Mouse (Mus musculus) ES-E14 (cell line): ENCODE results near the gene B4galnt1. TPM values are rescaled to one million over a fixed set of nuclear protein-coding genes. Genes with fewer than 3 reads are reported as not detected.

Source experiments
- DNase-seq: peaks from one replicate; pipeline ENCODE4 v3.0.0-alpha.2; 2013; ENCODE audit warnings: low read depth, low spot score
- H3K27ac ChIP-seq: 2 replicates; pipeline ENCODE4 v1.5.1; 2012; ENCODE audit warnings: low read depth, mild to moderate bottlenecking, low read length, moderate library complexity, mixed read lengths; ENCODE audit not compliant: poor library complexity, insufficient read depth, severe bottlenecking
- H3K36me3 ChIP-seq: 2 replicates; pipeline ENCODE4 v1.6.1; 2012; ENCODE audit warnings: mild to moderate bottlenecking, low read length, moderate library complexity, mixed read lengths; ENCODE audit not compliant: control insufficient read depth, poor library complexity, insufficient read depth, severe bottlenecking
- H3K4me1 ChIP-seq, 2 experiments: fragments of 150-350 bp in 1 of 2; sonication (generic) in 1 of 2; 2 replicates each; pipeline ENCODE4 v1.6.1; 2012; ENCODE audit warnings: low read length in 2 of 2, mild to moderate bottlenecking in 1 of 2, mixed read lengths in 1 of 2; ENCODE audit not compliant: control insufficient read depth in 2 of 2, insufficient read depth in 2 of 2, poor library complexity in 1 of 2
- H3K4me3 ChIP-seq, 2 experiments: fragments of 150-350 bp in 1 of 2; sonication (generic) in 1 of 2; 2 replicates each; pipeline ENCODE4 v1.5.1; 2012; ENCODE audit warnings: low read length in 2 of 2, low read depth in 1 of 2, mild to moderate bottlenecking in 1 of 2, mixed read lengths in 1 of 2; ENCODE audit not compliant: insufficient read depth in 1 of 2, poor library complexity in 1 of 2, severe bottlenecking in 1 of 2
- H3K9ac ChIP-seq: 2 replicates; pipeline ENCODE4 v1.6.1; 2012; ENCODE audit warnings: low read depth, mild to moderate bottlenecking, low read length, mixed read lengths; ENCODE audit not compliant: poor library complexity, insufficient read depth, severe bottlenecking
- H3K9me3 ChIP-seq: fragments of 150-350 bp; sonication (generic); 2 replicates; pipeline ENCODE4 v1.6.1; 2012; ENCODE audit warnings: low read depth, mild to moderate bottlenecking, low read length; ENCODE audit not compliant: control insufficient read depth, insufficient read depth
- CHD2 ChIP-seq: IDR thresholded peaks from 2 replicates; pipeline ENCODE4 v1.6.1; 2014; ENCODE audit warnings: mild to moderate bottlenecking, low read depth, low read length, inconsistent platforms
- HCFC1 ChIP-seq: IDR thresholded peaks from 2 replicates; pipeline ENCODE4 v1.6.1; 2012; ENCODE audit warnings: low read length, inconsistent platforms, borderline replicate concordance; ENCODE audit not compliant: insufficient read depth
- MAFK ChIP-seq: IDR thresholded peaks from 2 replicates; pipeline ENCODE4 v1.6.1; 2014; ENCODE audit warnings: mild to moderate bottlenecking, low read depth, low read length, inconsistent platforms; ENCODE audit not compliant: insufficient read depth
- ZC3H11A ChIP-seq: IDR thresholded peaks from 2 replicates; pipeline ENCODE4 v1.6.1; 2012; ENCODE audit warnings: low read depth, mild to moderate bottlenecking, inconsistent platforms, low read length, borderline replicate concordance
- ZNF384 ChIP-seq: IDR thresholded peaks from 2 replicates; pipeline ENCODE4 v1.6.1; 2012; ENCODE audit warnings: low read depth, low read length, inconsistent platforms
- in situ Hi-C, 2 experiments: fragments of 600-800 bp; cut with MboI; formaldehyde crosslinking; loops; one replicate each; pipeline ENCODE4 v1.15.1; 2025; ENCODE audit warnings: low sequenced_read_pairs in 2 of 2, inconsistent platforms in 1 of 2; ENCODE audit not compliant: unreplicated experiment in 2 of 2
- total RNA-seq: library from RNA; depleted of rRNA; stranded (reverse); fragments of 300-350 nt; gene quantifications from 2 replicates; pipeline ENCODE4 v1.2.3, GENCODE M21; 2012

Gene B4galnt1
- total RNA-seq, 1 experiment: 4.5 TPM

DNA sequence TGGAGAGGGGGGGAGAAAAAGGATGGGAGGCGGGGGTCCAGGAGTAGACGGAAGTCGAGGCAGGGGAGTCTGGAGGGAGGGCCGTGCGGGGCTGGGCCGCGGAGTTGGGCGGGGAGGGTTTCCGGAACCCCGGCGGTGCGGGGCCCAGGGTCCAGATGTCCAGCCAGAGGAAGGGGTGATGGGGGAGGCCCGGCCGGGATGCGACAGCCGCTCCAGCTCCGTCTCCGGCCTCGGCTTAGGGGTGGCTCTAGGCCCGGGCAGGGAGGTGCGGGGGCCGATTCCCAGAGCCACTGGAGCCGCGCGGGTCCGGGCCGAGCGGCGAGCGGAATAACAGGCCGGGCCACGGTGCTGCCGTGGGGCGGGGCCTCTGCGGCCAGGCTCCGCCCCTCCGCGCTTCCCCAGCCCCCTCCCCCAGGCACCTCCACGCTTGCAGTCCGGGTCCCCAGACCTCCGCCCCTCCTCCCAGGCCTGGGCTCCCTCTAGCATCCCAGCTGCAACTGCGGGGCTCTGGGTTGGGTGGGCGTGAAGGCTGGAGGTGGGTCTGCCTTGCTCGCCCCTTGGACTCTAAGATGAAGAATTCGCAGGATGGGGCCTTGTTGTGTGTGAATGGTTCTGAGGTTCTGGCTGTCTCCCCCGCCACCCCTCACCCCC lies 23.6 kb downstream of the B4galnt1 start:
- DNase-seq: no peak
- peak overlapping the region; percentile 81 to 99 for H3K4me3 ChIP-seq
- no peaks in the 10 kb centered on the region for H3K9me3 ChIP-seq
- H3K36me3 ChIP-seq: peaks cover 20% of the 10 kb centered on the region; the same call in 1 of the 2 replicates
- TF ChIP-seq ZNF384: no peak
- TF ChIP-seq ZC3H11A: no peak
- TF ChIP-seq HCFC1: no peak
- TF ChIP-seq CHD2: no peak
- TF ChIP-seq MAFK: no peak
- peak overlapping the region; percentile 90 for H3K9ac ChIP-seq
- H3K27ac ChIP-seq: 0 out of 2 replicates have a peak overlapping the region, but pooled peaks have one; percentile 29
- in situ Hi-C loops: no loop called here
- peaks cover 2 to 32% of the 10 kb centered on the region in 2 experiments; a peak in 3 of 4 replicates for H3K4me1 ChIP-seq

- Histone ChIP-seq H3K27ac (no peak overlapping the region), H3K36me3 (peaks cover 20% of the 10 kb centered on the region; the same call in 1 of the 2 replicates), H3K4me3 (peak overlapping the region; percentile 81 to 99), H3K9ac (peak overlapping the region; percentile 63; the same call in 1 of the 2 replicates), H3K4me1 (peaks cover 2 to 31% of the 10 kb centered on the region in 2 experiments; a peak in 2 of 4 replicates), H3K9me3 (no peaks in the 10 kb centered on the region)
- TF ChIP-seq CHD2 (no peak), ZC3H11A (no peak), HCFC1 (no peak), MAFK (no peak), ZNF384 (no peak)
- in situ Hi-C loops: no loop called here
- no peak for DNase-seq
Observed at GRCm38 (mm10) chr10:127189116-127189650, 24.2 kb downstream of the B4galnt1 start.

DNA sequence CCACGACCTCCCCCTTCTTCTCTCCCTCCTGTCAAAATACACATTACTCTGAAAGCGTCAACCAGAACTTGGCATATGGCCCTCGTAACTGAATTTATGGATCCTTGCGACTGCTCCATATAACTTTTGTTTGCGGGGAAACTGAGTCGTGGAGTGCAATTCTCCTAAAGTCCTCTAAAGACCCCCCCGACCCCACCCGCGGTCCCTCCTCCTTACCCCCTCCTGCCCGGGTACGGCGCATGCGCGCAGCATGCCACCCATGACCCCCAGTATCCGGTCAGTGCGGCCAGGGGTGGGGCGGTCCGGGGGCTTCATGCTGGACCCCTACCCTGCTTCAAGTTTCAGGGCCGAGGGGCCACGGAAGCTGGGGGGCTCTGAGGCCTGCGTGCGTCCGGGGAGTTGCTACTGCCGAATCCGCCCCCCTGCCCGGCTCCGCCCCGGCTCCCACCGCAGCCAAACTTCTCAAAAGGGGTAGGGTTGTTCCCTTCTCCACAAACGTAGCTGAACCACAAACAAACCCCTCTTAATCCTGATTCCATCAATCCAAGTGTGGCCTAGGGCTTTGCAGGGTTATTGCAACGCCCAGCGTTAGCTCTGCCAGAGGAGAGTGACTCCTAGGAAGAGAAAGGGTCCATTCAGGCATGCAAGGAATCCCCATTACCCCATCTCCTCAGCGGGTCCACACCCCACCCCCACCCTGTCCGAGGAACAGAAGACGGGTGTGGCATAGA lies 24.8 kb downstream of the B4galnt1 start, which contains the start of gene Arhgef25:
Gene Arhgef25, minus strand, starts transcription at position 433 of the 731 bp plus-strand sequence.
- in situ Hi-C loops: no loop called here
- no peak for DNase-seq
- H3K27ac ChIP-seq: no peak within 1 kb of the TSS
- TF ChIP-seq ZNF384 (no peak), ZC3H11A (no peak)
- H3K36me3 ChIP-seq: peaks cover 18% of the 10 kb centered on the region; the same call in 1 of the 2 replicates
- H3K4me1 ChIP-seq: peaks cover 4 to 32% of the 10 kb centered on the region in 2 experiments
- no peaks in the 10 kb centered on the region for H3K9me3 ChIP-seq
- peak within 1 kb of the TSS; percentile 81 to 99 for H3K4me3 ChIP-seq
- H3K9ac ChIP-seq: peak within 1 kb of the TSS; percentile 63

DNA sequence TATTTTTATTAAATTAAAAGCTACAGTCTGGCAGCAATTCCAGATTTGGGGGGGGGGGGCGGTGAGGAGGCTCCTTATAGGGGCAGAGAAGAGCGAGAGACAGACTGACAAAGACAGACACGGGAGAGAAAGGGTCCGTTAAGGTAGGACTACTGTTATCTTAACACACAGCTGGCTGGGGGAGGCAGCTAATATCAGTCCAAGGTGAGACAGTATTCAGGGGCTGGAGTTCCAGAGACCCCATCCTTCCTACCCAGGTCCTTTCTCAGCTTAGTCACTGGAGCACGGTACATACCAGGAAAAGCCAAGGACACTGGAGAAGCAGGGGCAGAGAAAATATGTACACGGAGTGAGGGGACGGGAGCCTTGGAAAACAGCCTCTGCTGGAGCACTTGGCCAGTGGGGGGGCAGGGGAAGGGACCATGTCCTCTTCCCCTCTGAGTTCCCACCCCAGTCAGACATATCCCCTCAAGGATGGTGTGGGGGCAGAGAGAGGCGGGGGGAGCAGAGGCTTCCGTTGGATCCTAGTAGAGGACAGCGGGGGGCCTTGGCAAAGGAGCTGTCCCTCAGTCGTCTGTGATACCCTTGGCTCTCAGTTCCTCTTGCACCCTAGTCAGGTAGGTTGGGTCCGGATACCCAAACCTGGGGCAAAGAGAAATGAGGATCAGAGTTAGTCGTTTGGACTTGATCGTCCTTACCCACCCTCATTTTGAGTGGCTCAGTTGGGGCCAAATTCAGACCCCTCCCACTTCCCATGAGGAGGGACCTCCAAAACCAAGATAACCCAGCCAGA lies 25.6 kb downstream of the B4galnt1 start:
- in situ Hi-C loops: no loop called here
- peaks cover 12% of the 10 kb centered on the region; the same call in 1 of the 2 replicates for H3K36me3 ChIP-seq
- no peak for TF ChIP-seq HCFC1
- no peak for TF ChIP-seq CHD2
- TF ChIP-seq ZNF384: no peak
- TF ChIP-seq ZC3H11A: no peak
- TF ChIP-seq MAFK: no peak
- no peak overlapping the region for H3K27ac ChIP-seq
- DNase-seq: no peak
- H3K4me1 ChIP-seq: peaks cover 5 to 26% of the 10 kb centered on the region in 2 experiments
- H3K9me3 ChIP-seq: no peaks in the 10 kb centered on the region
- H3K4me3 ChIP-seq: peak overlapping the region in 1 of 2 experiments; percentile 99; a peak in 2 of 4 replicates
- no peak overlapping the region for H3K9ac ChIP-seq
